ENCODE assay signal across 7 mouse cellular contexts in the genomic region with DNA sequence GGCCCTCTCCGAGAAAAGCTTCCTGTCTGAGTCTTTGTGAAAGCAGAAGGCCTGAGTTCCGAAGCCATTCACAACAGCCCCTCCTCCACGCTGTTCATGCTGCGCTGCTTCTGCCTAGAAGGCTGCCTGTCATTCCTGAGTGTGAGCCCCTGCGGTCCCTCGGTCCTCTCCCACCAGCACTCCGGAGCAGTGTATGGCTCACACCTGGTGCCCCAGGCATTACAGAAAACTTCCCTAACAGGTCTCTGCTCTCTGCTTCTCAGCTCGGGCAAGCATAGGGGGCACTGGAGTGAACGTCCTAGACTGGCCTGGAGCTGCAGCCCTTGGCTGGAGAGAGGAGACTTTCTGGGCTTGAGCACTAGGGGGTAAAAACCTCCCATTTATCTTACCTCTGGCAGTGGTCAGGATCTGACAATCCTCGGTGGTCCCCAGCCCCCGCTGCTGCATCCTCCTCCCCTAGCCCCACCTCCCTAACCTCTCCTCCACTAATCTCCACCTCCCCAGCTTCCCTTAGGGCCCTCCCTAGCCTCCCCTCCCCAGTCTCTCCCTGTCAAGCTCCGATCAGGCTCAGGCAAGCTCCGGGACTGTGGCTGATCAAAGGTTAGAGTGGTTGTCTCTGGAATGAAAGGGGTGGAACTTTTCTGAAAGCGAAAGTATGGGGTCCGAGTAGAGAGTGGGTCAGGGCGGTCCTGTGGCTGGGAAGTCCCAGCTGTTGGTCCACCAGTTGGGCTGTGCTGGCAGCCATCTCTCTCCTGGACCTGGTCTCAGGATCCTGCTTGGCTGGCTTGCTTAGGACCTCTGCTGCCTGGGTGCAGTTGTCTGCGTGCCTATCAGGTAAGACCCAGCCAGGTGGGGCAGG. TPM values are rescaled to one million over a fixed set of nuclear protein-coding genes. Genes with fewer than 3 reads are reported as not detected.
A peak's percentile ranks its signal among the peaks of the same experiment; 100 is the strongest.
DNase-seq lines count a peak whose midpoint lies in the region; ATAC-seq and TF ChIP-seq lines count a peak whose summit lies in the region.

A gene (plus strand): TSS at position 97 of the 859 bp plus-strand sequence.

- ATAC-seq in hematopoietic stem cell, adult 5-6 weeks (replicated peaks in 1 of 2; ENCODE audit: insufficient read depth in 1 of 2, low FRiP score in 2 of 2, low TSS enrichment in 1 of 2, low read depth in 1 of 2, poor library complexity in 2 of 2, severe bottlenecking in 2 of 2) = peak; percentile 14 to 15; a peak in 2 of 4 replicates
- ATAC-seq in limb, embryonic 13.5 days (ENCODE audit: low FRiP score, low read depth) = peak; percentile 49; the same call in 1 of the 2 replicates

- no peak within 1 kb of the TSS for H3K9ac ChIP-seq in ES-E14 (ENCODE audit: insufficient read depth, low read depth, low read length, poor library complexity, severe bottlenecking)
- H3K9ac ChIP-seq in limb, embryonic 13.5 days = peak within 1 kb of the TSS; percentile 46

- H3K27me3 ChIP-seq in limb, embryonic 13.5 days = peaks cover 59% of the 10 kb centered on the region
- no peaks in the 10 kb centered on the region for H3K27me3 ChIP-seq in myocyte (ENCODE audit: control insufficient read depth, insufficient read depth, insufficient read length)

- no peaks in the 10 kb centered on the region for H3K79me2 ChIP-seq in myocyte (ENCODE audit: control insufficient read depth, insufficient read depth)

- H3K4me2 ChIP-seq in limb, embryonic 13.5 days (replicated peaks) = peak within 1 kb of the TSS; percentile 66
- peak within 1 kb of the TSS; percentile 38 for H3K4me2 ChIP-seq in myocyte (ENCODE audit: low read depth)

- no peaks in the 10 kb centered on the region for H3K36me3 ChIP-seq in ES-E14 (ENCODE audit: control insufficient read depth, insufficient read depth, low read length, poor library complexity, severe bottlenecking)
- no peaks in the 10 kb centered on the region for H3K36me3 ChIP-seq in limb, embryonic 13.5 days
- no peaks in the 10 kb centered on the region for H3K36me3 ChIP-seq in myocyte (ENCODE audit: control insufficient read depth, insufficient read depth)

- H3ac ChIP-seq in myocyte (ENCODE audit: control insufficient read depth, insufficient read length) = no peak within 1 kb of the TSS

- WGBS in limb, embryonic 13.5 days = 4% methylated on average over 17 of the region's 17 CpGs

- peaks cover 0 to 8% of the 10 kb centered on the region in 2 experiments; a peak in 1 of 4 replicates for H3K4me1 ChIP-seq in ES-E14 (ENCODE audit: control insufficient read depth in 2 of 2, insufficient read depth in 2 of 2, low read length in 2 of 2, poor library complexity in 1 of 2)
- peaks cover 29% of the 10 kb centered on the region for H3K4me1 ChIP-seq in limb, embryonic 13.5 days

- in situ Hi-C loops in ES-E14 (cut with MboI; ENCODE audit: low sequenced_read_pairs in 2 of 2, unreplicated experiment in 2 of 2) = no loop called here

- H3K4me3 ChIP-seq in ES-E14 (ENCODE audit: insufficient read depth in 1 of 2, low read depth in 1 of 2, low read length in 2 of 2, poor library complexity in 1 of 2, severe bottlenecking in 1 of 2) (peak within 1 kb of the TSS; percentile 37 to 44; a peak in 3 of 4 replicates), myocyte (no peak within 1 kb of the TSS)
- H3K4me3 ChIP-seq in limb, embryonic 13.5 days = peak within 1 kb of the TSS; percentile 39

- TF ChIP-seq POLR2A in myocyte (IDR thresholded peaks at IDR 0.05; ENCODE audit: insufficient read length, low read depth) = no peak

- no peak within 1 kb of the TSS for H3K27ac ChIP-seq in ES-E14 (ENCODE audit: insufficient read depth, low read depth, low read length, poor library complexity, severe bottlenecking)
- H3K27ac ChIP-seq in limb, embryonic 13.5 days = no peak within 1 kb of the TSS

- H3K9me3 ChIP-seq in ES-E14 (ENCODE audit: control insufficient read depth, insufficient read depth, low read depth, low read length) = no peaks in the 10 kb centered on the region
- no peaks in the 10 kb centered on the region for H3K9me3 ChIP-seq in limb, embryonic 13.5 days

- DNase-seq in ES-E14 (ENCODE audit: low read depth, low spot score) = no peak
- DNase-seq in embryo, embryonic 10.5 days (ENCODE audit: low spot score) = peak; percentile 60
- no peak for DNase-seq in layer of hippocampus, postnatal 25 days (ENCODE audit: extremely low spot score in 1 of 2, low spot score in 1 of 2)
- DNase-seq in T-cell, adult 2 months (ENCODE audit: low spot score) = no peak

TF ChIP-seq in ES-E14, 5 proteins besides CTCF, POLR2A, EP300 and RAD21:
- no peak for TF ChIP-seq ZNF384 (IDR thresholded peaks at IDR 0.05; ENCODE audit: low read depth, low read length)
- TF ChIP-seq ZC3H11A (IDR thresholded peaks at IDR 0.05; ENCODE audit: borderline replicate concordance, low read depth, low read length) = no peak
- no peak for TF ChIP-seq MAFK (IDR thresholded peaks at IDR 0.05; ENCODE audit: insufficient read depth, low read depth, low read length)
- TF ChIP-seq CHD2 (IDR thresholded peaks at IDR 0.05; ENCODE audit: low read depth, low read length) = no peak
- no peak for TF ChIP-seq HCFC1 (IDR thresholded peaks at IDR 0.05; ENCODE audit: borderline replicate concordance, insufficient read depth, low read length)

TF ChIP-seq in myocyte, 11 proteins besides CTCF, POLR2A, EP300 and RAD21:
- TF ChIP-seq MYOG (IDR thresholded peaks at IDR 0.05; ENCODE audit: control insufficient read depth in 1 of 3, insufficient read depth in 1 of 3, insufficient read length in 2 of 3, low read depth in 2 of 3) (peak in 1 of 3 experiments; percentile 30), MYOD1 (IDR thresholded peaks at IDR 0.05; ENCODE audit: control insufficient read depth in 1 of 3, insufficient read length in 2 of 3, low read depth in 2 of 3) (peak in 2 of 3 experiments; percentile 18 to 26), MAX (IDR thresholded peaks at IDR 0.05; ENCODE audit: low read depth) (no peak)
TF ChIP-seq in myocyte: peak in this region for 2.

RNA-seq across cellular contexts. Expression of the gene that starts here (rescaled TPM):
- total RNA-seq in ES-E14 (2012; rRNA removed) = 1.8 and 5.6 TPM in 2 replicates
- total RNA-seq in hematopoietic stem cell, adult 5-6 weeks (2017) = 0.19 and 0.79 TPM in 2 replicates
- 6.6 and 6.9 TPM in 2 replicates for polyA plus RNA-seq in limb, embryonic 13.5 days (2015; fragmentation: Nextera tagmentation; extraction: Ambion mirVana)
- 23.2 TPM for polyA plus RNA-seq in myocyte (2012; fragmentation: generic; extraction: Trizol)
- 1 to 10 TPM; 2.6 to 3.4 TPM for total RNA-seq in layer of hippocampus, postnatal 25 days (2021)

Comparison
In these comparisons a context has a peak if more than half of its experiments do, and no peak if none do; other contexts are left out.
1. Peak in ATAC-seq in hematopoietic stem cell, adult 5-6 weeks; RNA of the gene not detected or under 1 TPM.